Mouse (Mus musculus) ES-Bruce4 (cell line): ENCODE measurements at regions not wholly inside any gene's neighbourhood (a gene's known extent, or its start where the extent isn't known, plus 50 kb on each side); places are given as distances from the start of the nearest gene placed in this dataset.

Experiments used
- CTCF ChIP-seq: IDR thresholded peaks from one replicate; pipeline ENCODE4 v1.8.1; 2011; ENCODE audit warnings: low read depth, low read length
- POLR2A ChIP-seq: IDR thresholded peaks from one replicate; pipeline ENCODE4 v1.8.1; 2011; ENCODE audit warnings: low read length; ENCODE audit not compliant: insufficient read depth

- TF ChIP-seq CTCF = no peak
- TF ChIP-seq POLR2A = no peak
These were observed 53.9 kb downstream of the Aym1 start for GRCm38 (mm10) chr5:113410963-113411362.
